Comparison of ENCODE assay signal across 1 mouse cellular context in genomic region chr7:127137262-127138017, GRCm38 (mm10).
TF ChIP-seq lines count a peak whose summit lies in the region.

Spn (minus strand) TSS chr7:127137823.

TF ChIP-seq in MEL, 35 proteins besides CTCF, POLR2A, EP300 and RAD21 (continued from another document):
- TF ChIP-seq NRF1 (IDR thresholded peaks at IDR 0.05; ENCODE audit: insufficient read depth, low read depth, low read length, poor library complexity, severe bottlenecking) (0 out of 2 replicates have a peak, but pooled peaks have one; percentile 12), JUND (IDR thresholded peaks at IDR 0.05; ENCODE audit: low read depth, low read length) (no peak), MAFK (IDR thresholded peaks at IDR 0.05; ENCODE audit: borderline replicate concordance, low read depth, low read length) (no peak), TBP (IDR thresholded peaks at IDR 0.05; ENCODE audit: low read depth, low read length) (peak; percentile 84), SIN3A (IDR thresholded peaks at IDR 0.05; ENCODE audit: low read length) (peak; percentile 79), POLR2AphosphoS5 (IDR thresholded peaks at IDR 0.05; ENCODE audit: borderline replicate concordance, low read depth, low read length) (peak; percentile 24; the same call in 1 of the 2 replicates), ETS1 (IDR thresholded peaks at IDR 0.05; ENCODE audit: low read depth, low read length) (peak; percentile 79), MAZ (IDR thresholded peaks at IDR 0.05; ENCODE audit: low read depth, low read length) (peak; percentile 67; the same call in 1 of the 2 replicates), GABPA (IDR thresholded peaks at IDR 0.05; ENCODE audit: low read depth, low read length) (no peak)
